Mouse (Mus musculus) limb, embryonic 13.5 days (tissue): ENCODE measurements around the gene Zbtb8b. TPM values are rescaled to one million over a fixed set of nuclear protein-coding genes. Genes with fewer than 3 reads are reported as not detected.
"Not testable (repeated sequence)": the region's sequence is repeated elsewhere in the genome, so short reads cannot be mapped to it uniquely, and the experiment has no call there.

Experiments
- ATAC-seq: fragments of 200-750 bp; cut with Nextera tagmentation; 2 replicates; pipeline ENCODE4 v1.8.0; 2017; ENCODE audit warnings: low read depth, moderate number of reproducible peaks, moderate TSS enrichment; ENCODE audit not compliant: low FRiP score
- H3K27ac ChIP-seq: fragments of 300-500 bp; sonication (generic); 2 replicates; pipeline ENCODE4 v1.5.1; 2015; ENCODE audit warnings: inconsistent platforms, mild to moderate bottlenecking, moderate library complexity
- H3K27me3 ChIP-seq: fragments of 300-500 bp; sonication (generic); 2 replicates; pipeline ENCODE4 v1.6.1; 2015; ENCODE audit warnings: mild to moderate bottlenecking, inconsistent platforms
- H3K36me3 ChIP-seq: fragments of 300-500 bp; sonication (generic); 2 replicates; pipeline ENCODE4 v1.6.1; 2015; ENCODE audit warnings: inconsistent platforms, mild to moderate bottlenecking, moderate library complexity
- H3K4me1 ChIP-seq: fragments of 300-500 bp; sonication (generic); 2 replicates; pipeline ENCODE4 v1.6.1; 2015; ENCODE audit warnings: inconsistent platforms
- H3K4me2 ChIP-seq: fragments of 300-500 bp; sonication (generic); replicated peaks from 2 replicates; pipeline ENCODE4 v1.6.1; 2015; ENCODE audit warnings: inconsistent platforms, mild to moderate bottlenecking, moderate library complexity
- H3K4me3 ChIP-seq: fragments of 300-500 bp; sonication (generic); 2 replicates; pipeline ENCODE4 v1.5.1; 2015; ENCODE audit warnings: moderate library complexity, mild to moderate bottlenecking, inconsistent platforms
- H3K9ac ChIP-seq: fragments of 300-500 bp; sonication (generic); 2 replicates; pipeline ENCODE4 v1.6.1; 2015; ENCODE audit warnings: mild to moderate bottlenecking, inconsistent platforms
- H3K9me3 ChIP-seq: fragments of 300-500 bp; sonication (generic); 2 replicates; pipeline ENCODE4 v1.6.1; 2016; ENCODE audit warnings: inconsistent platforms
- WGBS: fragments of 180-500 bp; shearing (Covaris S2); methylation state at CpG from one replicate; pipeline ENCODE4 v1.1.7; 2015; 5-methylcytosine and 5-hydroxymethylcytosine counted together
- polyA plus RNA-seq: library from polyadenylated mRNA; unstranded; fragments of >200 nt; fragmentation: Nextera tagmentation; extraction: Ambion mirVana; gene quantifications from 2 replicates; pipeline ENCODE4 v1.2.1, GENCODE M21; 2015

Gene Zbtb8b
- polyA plus RNA-seq, 1 experiment from 2014 or later: 1.9 TPM

DNA sequence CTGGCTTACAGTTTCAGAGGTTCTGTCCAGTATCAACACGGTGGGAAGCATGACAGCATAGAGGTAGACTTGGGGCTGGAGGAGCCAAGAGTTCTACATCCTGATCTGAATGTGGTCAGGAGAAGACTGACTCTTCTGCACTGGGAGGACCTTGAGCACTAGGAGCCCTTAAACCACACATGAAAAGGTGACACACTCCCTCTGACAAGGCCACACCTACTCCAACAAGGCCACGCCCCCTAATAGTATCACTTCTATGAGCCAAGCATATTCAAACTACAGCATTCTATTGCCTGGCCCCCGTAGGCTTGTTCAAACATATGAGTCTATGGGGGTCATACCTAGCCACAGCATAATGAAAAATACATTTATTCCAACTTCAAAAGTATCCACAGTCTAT, 30.1 kb downstream of the Zbtb8b start:
- H3K9ac ChIP-seq, H3K4me2 ChIP-seq, H3K9me3 ChIP-seq, H3K36me3 ChIP-seq, H3K4me3 ChIP-seq, H3K27ac ChIP-seq, ATAC-seq, H3K4me1 ChIP-seq: not testable (repeated sequence)
- peaks cover 22% of the 10 kb centered on the region; the same call in 1 of the 2 replicates for H3K27me3 ChIP-seq
- 88% methylated on average over 3 of the region's 3 CpGs for WGBS

DNA sequence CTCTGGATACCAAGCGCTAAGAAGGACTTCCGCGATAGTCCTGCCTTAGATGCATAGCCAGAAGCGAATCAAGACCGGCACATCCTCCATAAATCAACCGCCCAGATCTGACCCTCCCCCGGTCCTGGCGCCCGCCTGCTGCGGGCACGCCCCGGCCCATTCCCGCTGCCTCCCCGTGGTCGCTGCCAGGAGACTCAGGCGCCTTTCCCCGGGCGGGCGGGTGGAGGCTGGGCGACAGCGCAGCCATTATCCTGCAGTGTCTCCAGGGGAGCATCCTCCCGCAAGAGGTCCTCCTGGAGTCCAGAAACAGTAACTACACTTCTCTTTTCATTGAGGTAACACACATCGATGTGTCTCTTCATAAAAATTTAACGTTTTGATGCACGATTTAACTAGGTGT, 34.2 kb downstream of the Zbtb8b start:
- no peak for ATAC-seq
- Histone ChIP-seq H3K27ac (no peak overlapping the region), H3K4me2 (peak overlapping the region; percentile 70), H3K9me3 (no peaks in the 10 kb centered on the region), H3K9ac (peak overlapping the region; percentile 60), H3K4me1 (peaks cover 8% of the 10 kb centered on the region; the same call in 1 of the 2 replicates), H3K36me3 (no peaks in the 10 kb centered on the region), H3K27me3 (peaks cover 26% of the 10 kb centered on the region; the same call in 1 of the 2 replicates), H3K4me3 (peak overlapping the region; percentile 43)
- WGBS: 4% methylated on average over 25 of the region's 25 CpGs

DNA sequence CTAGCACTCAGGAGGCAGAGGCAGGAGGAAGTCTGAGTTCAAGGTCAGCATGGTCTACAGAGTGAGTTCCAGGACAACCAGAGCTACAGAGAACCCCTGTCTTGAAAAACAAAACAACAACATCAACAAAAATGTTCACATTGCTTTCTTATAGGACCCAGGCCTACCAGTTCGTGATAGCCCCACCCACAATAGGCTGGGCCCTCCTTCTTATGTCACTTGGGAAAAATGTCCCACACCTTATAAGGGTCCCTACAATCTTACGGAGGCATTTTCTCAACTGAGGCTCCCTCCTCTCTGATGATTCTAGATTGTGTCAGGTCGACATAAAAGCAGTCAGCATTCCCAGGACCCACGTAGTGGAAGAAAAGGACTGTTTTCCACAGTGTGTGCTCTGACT, 40.8 kb downstream of the Zbtb8b start:
- H3K27me3 ChIP-seq: no peaks in the 10 kb centered on the region
- H3K9ac ChIP-seq: no peak overlapping the region
- 77% methylated on average over 4 of the region's 4 CpGs for WGBS

DNA sequence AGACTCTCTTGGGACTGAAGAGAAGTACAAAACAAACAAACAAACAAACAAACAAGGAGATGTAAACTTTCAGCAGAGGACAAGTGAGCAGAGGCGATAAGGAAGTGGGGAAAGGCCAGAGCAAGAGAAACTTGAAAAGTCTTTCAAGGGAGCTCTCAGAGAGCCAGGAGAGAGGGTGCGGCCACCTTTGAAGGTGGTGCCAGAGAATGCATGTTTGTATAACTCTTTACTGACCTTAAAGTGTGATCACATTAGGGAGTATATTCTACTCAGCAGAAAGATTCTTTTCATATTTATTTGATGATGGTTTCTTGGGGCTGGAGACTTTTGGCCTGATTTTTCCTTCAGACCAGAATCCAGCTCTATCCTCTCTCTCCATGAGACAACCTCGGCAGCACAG, 43.7 kb downstream of the Zbtb8b start:
- Histone ChIP-seq H3K27me3 (no peaks in the 10 kb centered on the region), H3K27ac (no peak overlapping the region), H3K9ac (no peak overlapping the region), H3K9me3 (no peaks in the 10 kb centered on the region), H3K4me3 (no peak overlapping the region), H3K4me1 (peaks cover 9% of the 10 kb centered on the region; the same call in 1 of the 2 replicates), H3K4me2 (no peak overlapping the region), H3K36me3 (no peaks in the 10 kb centered on the region)
- ATAC-seq: no peak
- WGBS: 78% methylated on average over 3 of the region's 3 CpGs

More for the DNA sequence above, 40.8 kb downstream of the Zbtb8b start:
- Histone ChIP-seq H3K9me3 (no peaks in the 10 kb centered on the region), H3K27ac (no peak overlapping the region), H3K4me1 (0 out of 2 replicates have a peak, but pooled peaks cover 1% of the 10 kb centered on the region), H3K4me3 (no peak overlapping the region), H3K36me3 (no peaks in the 10 kb centered on the region), H3K4me2 (no peak overlapping the region)
- no peak for ATAC-seq

DNA sequence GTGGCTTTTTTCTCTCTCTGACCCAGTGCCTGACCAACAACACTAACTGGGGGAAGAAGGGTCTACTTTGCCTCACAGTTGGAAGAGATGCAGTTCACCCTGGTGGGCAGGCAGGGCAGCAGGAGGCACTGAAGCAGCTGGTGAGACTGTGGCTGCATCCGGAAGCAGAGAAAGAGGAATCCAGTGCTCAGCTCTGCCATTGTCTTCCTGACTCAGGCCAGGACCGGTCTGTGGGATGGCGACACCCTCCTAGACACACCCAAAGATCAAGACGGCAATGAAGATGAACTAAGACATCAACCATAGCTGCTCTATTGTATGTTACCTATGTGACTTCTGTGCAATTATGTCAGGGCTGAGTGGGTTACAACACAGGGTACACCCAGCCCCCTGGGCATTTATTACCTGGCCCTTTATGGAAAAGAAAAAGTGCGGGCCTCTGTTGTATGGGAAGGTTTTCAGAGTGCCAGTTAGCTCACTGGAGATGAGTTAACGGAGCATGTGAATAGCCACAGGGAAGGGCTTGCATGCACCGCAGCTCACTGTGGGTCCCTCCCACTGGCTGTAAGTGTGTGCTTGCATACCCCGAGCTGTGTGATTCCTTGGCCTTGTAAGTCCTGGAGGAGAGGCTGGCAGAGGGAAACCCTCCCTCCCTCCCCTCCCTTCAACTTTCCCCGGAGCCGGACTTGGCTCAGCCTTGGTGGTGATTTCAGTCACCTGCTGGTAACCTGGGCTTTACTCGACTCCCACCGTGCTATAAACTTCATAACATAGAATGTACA, 46.4 kb downstream of the Zbtb8b start:
- Histone ChIP-seq H3K27ac (no peak overlapping the region; the same call in 1 of the 2 replicates), H3K4me1 (peaks cover 9% of the 10 kb centered on the region; the same call in 1 of the 2 replicates), H3K4me2 (no peak overlapping the region), H3K36me3 (no peaks in the 10 kb centered on the region), H3K4me3 (no peak overlapping the region), H3K9me3 (no peaks in the 10 kb centered on the region), H3K9ac (no peak overlapping the region), H3K27me3 (no peaks in the 10 kb centered on the region)
- WGBS: 42% methylated on average over 12 of the region's 12 CpGs
- no peak for ATAC-seq

DNA sequence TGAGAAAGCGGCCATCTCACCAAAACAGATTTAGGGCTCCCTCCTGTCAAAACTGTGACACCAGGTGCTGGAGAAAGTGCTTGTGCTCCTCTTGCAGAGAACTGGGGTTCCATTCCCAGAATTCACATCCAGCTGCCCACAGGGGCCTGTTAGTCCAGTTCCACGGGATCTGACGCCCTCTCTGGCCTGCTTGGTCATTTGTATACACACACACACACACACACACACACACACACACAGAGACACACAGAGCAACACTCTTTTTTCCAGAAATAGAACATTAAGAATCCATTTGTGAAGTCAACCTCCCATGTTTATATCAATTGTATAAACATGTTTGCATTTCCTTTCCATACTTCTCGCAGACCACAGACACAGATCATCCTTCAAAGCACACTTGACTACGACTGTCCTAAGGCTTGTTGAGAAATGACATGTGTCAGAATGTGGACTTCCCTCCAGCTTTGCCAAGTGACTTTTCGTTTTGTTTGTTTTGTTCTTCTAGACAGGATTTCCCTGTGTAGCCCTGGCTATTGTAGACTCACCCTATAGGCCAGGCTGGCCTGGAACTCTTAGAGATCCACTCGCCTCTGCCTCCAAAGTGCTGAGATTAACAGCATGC, 49.6 kb downstream of the Zbtb8b start:
- Histone ChIP-seq H3K9me3 (no peaks in the 10 kb centered on the region), H3K9ac (no peak overlapping the region), H3K4me2 (no peak overlapping the region), H3K36me3 (no peaks in the 10 kb centered on the region), H3K4me3 (no peak overlapping the region), H3K4me1 (peaks cover 9% of the 10 kb centered on the region; the same call in 1 of the 2 replicates), H3K27me3 (no peaks in the 10 kb centered on the region), H3K27ac (no peak overlapping the region)
- no peak for ATAC-seq
- WGBS: 80% methylated on average over 7 of the region's 7 CpGs

DNA sequence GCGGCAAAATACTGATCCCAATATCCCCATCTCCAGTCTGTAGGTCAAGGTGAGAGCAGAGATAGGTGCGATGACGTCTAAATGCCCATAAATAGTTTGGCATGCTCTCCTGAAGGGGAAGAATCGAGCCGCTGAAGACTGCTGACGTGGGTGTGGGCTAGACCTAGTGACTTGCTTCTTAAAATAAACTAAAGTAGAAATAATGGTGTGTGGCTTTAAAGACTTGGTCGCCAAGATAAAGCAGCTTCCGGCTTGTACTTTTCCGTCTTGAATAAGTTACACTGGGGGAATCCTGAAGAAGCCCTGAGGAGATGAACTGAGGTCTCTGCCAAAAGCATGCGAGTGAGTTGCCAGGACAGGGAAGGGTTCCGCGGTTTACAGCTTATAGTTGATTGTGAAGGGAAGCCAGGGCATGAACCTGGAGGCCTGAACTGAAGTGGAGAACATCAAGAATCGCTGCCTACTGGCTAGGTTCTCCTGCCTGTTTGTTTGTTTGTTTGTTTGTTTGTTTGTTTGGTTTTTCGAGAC, 50.4 kb downstream of the Zbtb8b start:
- Histone ChIP-seq H3K9me3 (no peaks in the 10 kb centered on the region), H3K4me2 (no peak overlapping the region), H3K36me3 (no peaks in the 10 kb centered on the region), H3K4me3 (no peak overlapping the region), H3K9ac (no peak overlapping the region), H3K27me3 (no peaks in the 10 kb centered on the region), H3K27ac (no peak overlapping the region), H3K4me1 (peaks cover 9% of the 10 kb centered on the region; the same call in 1 of the 2 replicates)
- WGBS: 83% methylated on average over 14 of the region's 14 CpGs
- no peak for ATAC-seq

DNA sequence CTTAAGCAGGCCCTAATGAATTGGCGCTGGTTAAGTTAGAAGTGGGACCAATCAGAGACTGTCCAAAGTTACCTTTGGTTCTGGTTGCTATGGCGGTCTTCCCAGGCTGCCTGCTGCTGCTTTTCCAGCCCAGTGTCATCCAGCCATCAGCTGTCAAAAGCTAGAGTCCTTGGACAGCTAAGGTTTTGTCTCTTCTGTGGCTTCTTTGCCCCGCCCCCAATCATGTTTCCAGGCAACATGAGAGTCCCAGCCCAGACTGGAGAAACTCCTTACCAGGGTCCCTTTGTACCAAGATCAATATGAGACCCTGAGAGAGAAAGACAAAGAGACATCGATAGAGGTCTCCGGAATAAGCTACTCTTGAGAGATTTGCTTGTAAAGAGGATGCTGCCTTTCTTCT, 52.2 kb downstream of the Zbtb8b start:
- no peak for ATAC-seq
- Histone ChIP-seq H3K27ac (no peak overlapping the region), H3K36me3 (no peaks in the 10 kb centered on the region), H3K4me3 (no peak overlapping the region), H3K4me2 (no peak overlapping the region), H3K27me3 (no peaks in the 10 kb centered on the region), H3K9me3 (no peaks in the 10 kb centered on the region), H3K9ac (no peak overlapping the region), H3K4me1 (no peaks in the 10 kb centered on the region)
- WGBS: 87% methylated on average over 5 of the region's 5 CpGs

DNA sequence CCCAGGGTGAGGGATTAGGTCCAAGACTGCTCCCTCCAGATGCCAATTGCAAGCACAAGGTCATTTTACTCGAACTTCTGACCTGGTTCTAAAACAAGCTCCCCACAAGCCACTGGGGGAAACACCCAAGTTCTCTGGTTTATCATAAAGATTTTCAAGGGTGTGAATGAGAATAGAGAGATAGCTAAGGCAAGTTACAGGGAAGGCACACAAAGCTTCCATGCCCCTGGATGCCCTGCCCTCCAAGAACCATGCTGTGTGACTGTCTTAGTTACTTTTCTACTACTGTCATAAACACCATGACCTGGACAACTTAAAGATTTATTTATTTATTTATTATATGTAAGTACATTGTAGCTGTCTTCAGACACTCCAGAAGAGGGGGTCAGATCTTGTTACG, 53.7 kb downstream of the Zbtb8b start:
- no peaks in the 10 kb centered on the region for H3K4me1 ChIP-seq
- no peaks in the 10 kb centered on the region for H3K36me3 ChIP-seq
- no peak for ATAC-seq
- no peak overlapping the region for H3K9ac ChIP-seq
- no peaks in the 10 kb centered on the region for H3K27me3 ChIP-seq
- no peak overlapping the region for H3K27ac ChIP-seq
- H3K4me2 ChIP-seq: no peak overlapping the region
- H3K4me3 ChIP-seq: no peak overlapping the region
- H3K9me3 ChIP-seq: no peaks in the 10 kb centered on the region
- WGBS: 77% methylated on average over 2 of the region's 2 CpGs

DNA sequence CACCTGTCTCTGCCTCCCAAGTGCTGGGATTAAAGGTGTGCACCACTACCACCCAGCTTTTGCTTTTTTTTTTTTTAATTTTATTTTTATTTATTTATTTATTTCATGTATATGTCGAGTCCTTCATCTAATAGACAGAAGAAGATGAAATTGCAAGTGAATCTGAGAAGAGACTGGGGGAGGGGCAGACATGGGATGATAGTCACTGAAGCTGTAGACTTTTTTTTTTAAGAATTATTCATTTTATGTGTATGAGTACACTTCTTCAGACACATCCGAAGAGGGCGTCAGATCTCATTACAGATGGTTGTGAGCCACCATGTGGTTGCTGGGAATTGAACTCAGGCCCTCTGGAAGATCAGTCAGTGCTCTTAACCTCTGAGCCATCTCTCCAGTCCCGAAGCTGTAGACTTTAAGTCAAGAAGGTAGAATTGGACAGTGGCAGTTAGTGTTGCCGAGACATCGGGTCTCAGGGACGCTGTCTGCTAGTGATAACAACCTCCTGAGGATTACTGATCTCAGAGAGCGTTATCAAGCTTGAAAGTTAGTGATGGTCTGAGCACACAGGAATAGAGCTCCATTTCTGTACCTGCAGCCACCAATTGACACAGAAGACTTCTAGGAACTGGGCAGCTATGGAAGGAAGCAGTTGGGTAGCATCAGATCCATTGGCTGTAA, 54.2 kb downstream of the Zbtb8b start:
- H3K4me1 ChIP-seq: no peaks in the 10 kb centered on the region
- no peak for ATAC-seq
- H3K9ac ChIP-seq: no peak overlapping the region
- 87% methylated on average over 8 of the region's 8 CpGs for WGBS
- no peaks in the 10 kb centered on the region for H3K9me3 ChIP-seq
- H3K27ac ChIP-seq: no peak overlapping the region
- no peak overlapping the region for H3K4me2 ChIP-seq
- H3K36me3 ChIP-seq: no peaks in the 10 kb centered on the region
- no peaks in the 10 kb centered on the region for H3K27me3 ChIP-seq
- H3K4me3 ChIP-seq: no peak overlapping the region

DNA sequence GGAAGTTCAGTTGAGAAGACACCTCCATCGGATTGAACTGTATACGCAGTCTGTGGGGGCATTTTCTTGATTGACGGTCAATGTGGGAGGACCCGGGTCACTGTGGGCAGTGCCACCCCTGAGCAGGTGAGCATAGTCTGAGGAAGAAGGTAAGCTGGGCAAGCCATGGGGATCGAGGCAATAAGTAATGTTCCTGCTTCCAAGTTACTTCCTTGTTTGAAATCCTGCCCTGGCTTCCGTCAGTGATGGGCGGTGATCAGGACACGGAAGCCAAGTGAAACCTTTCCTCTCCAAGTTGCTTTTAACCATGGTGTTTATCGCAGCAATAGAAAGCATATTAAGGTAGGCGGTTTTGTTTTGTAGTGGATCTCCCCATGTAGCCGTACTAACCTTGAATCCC, 55.0 kb downstream of the Zbtb8b start:
- H3K4me2 ChIP-seq: no peak overlapping the region
- H3K9ac ChIP-seq: no peak overlapping the region
- no peaks in the 10 kb centered on the region for H3K36me3 ChIP-seq
- no peak overlapping the region for H3K4me3 ChIP-seq
- no peaks in the 10 kb centered on the region for H3K9me3 ChIP-seq
- no peak overlapping the region for H3K27ac ChIP-seq
- 90% methylated on average over 11 of the region's 11 CpGs for WGBS
- H3K4me1 ChIP-seq: no peaks in the 10 kb centered on the region
- ATAC-seq: no peak
- H3K27me3 ChIP-seq: no peaks in the 10 kb centered on the region

DNA sequence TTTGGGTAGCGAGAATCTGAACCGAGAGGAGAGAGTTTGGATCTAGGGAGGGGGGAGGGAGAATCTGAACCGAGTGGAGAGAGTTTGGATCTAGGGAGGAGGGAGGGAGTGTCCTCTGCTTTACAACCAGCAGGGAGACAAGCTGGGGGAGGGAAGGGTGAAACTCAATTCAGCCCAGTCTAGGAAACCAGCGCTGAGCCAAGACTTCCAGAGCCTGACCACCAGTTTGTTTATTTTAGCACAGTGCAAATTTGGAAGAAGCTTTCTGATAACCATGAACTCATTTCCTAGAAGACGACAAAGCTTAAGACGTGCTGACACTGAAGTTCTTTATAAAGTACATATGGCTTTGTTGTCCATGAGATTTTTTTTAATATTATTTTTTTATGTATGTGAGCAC, 56.2 kb downstream of the Zbtb8b start:
- ATAC-seq: no peak
- Histone ChIP-seq H3K27ac (no peak overlapping the region), H3K36me3 (no peaks in the 10 kb centered on the region), H3K27me3 (peaks cover 4% of the 10 kb centered on the region), H3K4me2 (no peak overlapping the region), H3K9ac (no peak overlapping the region), H3K9me3 (no peaks in the 10 kb centered on the region), H3K4me1 (no peaks in the 10 kb centered on the region), H3K4me3 (no peak overlapping the region)
- WGBS: 33% methylated on average over 6 of the region's 6 CpGs
